Mouse (Mus musculus): ENCODE measurements at regions not wholly inside any gene's neighbourhood (a gene's known extent, or its start where the extent isn't known, plus 50 kb on each side); places are given as distances from the start of the nearest gene placed in this dataset.

DNA sequence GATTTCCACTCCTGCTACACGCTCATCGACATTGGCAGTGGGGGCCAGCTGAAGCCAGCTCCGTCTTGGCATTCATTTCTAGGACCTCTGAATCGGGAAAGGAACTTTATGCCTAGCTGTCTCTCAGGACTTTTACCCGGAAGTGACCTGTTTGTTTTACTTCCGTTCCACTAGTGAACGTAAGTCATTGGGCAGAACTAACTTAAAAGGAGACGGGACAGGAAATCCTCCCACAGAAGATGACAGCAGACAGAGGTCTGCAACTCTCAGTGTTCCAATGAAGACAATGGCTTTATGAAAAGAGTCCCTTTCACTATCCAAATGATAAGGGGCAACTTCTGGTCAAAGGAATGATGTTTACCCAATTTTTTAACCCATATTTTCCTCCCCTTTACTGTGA lies 155.5 kb downstream of the Sec61b start:
- no peak for DNase-seq

DNA sequence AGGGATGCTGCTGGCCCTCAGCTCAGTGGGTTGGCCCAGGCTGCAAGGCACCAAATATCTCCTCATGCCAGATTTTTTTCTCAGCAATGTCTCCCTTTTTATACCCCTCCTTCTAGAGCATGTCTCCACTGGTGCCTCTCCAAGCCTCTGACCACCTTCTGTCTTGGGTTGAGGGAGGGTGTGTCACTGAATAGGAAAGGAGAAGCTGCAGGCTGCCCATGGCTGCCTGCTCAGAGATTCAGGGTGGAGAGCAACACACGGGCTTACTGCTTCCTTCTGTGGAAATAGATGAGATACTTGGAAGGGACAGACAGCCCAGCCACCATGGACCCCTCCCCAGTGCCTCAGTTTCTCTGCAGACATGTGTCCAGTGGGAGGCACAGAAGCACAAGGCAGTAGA lies 156.0 kb downstream of the Sec61b start:
- DNase-seq: no peak

DNA sequence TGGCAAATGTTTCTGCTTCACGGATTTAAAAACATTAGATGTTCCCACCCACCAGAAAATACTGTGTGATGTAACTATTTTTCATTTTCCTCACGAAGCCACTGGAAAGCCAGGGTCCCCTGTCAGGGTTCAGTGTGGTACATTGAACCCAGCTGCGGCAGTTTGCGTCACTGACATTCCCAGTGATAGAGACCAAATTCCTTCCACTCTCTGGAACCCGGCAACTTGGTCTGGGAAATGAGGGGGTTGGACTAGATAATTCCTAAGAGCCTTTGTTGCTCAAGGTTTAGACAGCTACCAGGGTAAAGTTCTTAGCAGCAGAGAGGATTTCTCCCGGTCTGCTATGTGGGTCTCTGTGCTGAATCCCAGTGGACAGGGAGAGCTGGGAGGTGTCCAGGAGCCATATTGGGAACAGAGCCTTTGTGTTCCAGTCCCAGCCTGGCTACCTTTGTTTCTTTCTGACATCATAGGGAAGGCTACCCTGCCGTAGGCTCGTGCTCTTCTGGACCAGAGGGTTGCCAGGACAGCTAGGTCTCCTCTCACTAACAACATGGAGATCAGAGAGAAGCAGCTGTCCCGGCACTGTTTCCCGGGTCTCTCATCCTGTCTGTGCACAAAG lies 164.5 kb downstream of the Sec61b start:
- no peak for DNase-seq

DNA sequence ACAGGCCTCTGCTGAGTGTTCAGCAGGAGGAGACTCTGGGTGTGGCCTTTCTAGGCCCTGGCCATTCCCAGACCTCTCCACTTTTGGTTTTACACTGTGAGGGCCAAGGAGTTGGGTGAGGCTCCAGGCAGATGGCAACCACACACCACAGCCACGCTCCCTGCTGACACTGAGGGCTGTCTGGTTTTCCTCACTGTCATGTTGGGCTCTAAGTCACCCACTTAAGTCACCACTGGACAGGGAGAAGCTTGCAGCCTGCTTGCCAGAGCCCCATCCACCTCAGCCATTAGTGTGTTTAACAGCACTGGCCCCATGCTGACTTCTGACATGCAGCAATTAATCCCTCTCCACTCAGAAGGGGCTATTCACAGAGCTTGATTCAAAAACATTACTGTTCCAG lies 170.6 kb downstream of the Sec61b start:
- no peak for DNase-seq

DNA sequence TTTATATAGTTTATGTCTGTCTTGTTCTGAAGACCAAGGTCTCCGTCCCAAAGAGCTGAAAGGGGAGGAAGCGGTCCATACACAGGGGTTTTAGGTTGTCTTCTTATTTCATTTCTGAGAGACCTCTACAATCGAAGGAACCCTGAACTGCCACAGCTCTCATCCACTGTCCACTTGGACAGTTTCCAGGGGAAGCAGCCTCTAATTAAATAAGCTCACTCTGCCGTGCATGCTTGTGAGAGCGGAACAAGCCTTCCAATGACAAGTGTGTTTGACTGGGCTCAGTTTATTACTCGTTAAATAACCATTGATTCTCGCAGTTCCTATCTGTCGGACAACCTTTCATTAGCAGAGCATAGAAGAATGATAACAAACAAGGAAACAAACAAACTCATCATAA lies 174.2 kb downstream of the Sec61b start:
- DNase-seq: peak in 1 of 2 experiments; percentile 5

DNA sequence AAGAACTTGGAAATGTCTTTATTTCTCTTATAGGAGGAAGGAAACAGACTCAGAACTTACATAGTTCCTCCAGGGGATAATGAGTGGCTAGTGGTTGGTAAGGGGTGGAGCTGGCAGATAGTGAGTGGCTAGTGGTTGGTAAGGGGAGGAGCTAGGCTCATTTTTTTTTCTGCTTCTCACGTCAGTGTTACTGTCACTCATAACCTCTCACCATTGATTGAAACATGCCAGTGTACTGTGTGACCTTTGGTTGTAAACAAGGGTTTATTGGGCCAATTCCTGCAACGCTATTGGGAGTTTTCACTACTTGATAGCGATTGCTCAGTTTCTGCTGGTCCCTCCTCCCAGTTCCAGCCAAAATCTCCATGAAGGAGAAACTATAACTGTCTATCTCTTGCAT lies 175.5 kb downstream of the Sec61b start:
- DNase-seq: no peak

DNA sequence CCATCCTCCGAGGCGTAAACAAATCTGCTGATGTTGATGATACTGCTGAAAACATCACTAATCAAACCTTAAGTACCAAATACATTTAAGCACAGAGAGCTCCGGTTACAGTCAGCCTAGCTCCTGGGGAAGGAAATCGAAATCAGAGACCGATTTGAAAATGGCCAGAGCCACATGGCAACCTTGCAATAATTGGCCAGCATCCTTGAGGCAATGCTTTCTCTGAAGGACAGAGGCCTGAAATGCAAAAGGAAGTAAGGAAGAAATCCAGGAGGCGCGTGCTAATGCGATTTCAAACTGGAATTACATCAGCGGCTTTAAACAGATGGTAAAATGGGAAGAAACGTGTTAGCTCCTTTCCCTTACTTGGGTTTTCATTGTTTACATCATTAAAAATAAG lies 177.1 kb downstream of the Sec61b start:
- DNase-seq: no peak

DNA sequence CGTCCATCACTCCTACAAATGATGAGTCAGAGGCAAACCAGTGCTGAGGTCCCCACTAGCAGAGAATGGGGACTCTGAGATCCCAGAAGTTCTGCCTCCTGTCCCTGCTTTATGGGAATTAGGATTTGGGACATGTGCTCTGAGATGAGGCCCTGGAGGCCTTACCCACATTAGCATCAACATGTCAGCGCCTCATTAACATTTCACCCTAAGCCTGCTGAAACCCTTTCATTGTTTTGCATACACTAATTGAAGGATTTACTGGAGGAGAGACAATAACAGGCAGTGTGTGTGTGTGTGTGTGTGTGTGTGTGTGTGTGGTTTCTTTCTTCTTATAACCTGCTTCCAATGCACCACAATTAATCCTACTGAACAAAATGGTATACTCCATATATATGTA lies 178.7 kb downstream of the Sec61b start:
- DNase-seq: no peak

DNA sequence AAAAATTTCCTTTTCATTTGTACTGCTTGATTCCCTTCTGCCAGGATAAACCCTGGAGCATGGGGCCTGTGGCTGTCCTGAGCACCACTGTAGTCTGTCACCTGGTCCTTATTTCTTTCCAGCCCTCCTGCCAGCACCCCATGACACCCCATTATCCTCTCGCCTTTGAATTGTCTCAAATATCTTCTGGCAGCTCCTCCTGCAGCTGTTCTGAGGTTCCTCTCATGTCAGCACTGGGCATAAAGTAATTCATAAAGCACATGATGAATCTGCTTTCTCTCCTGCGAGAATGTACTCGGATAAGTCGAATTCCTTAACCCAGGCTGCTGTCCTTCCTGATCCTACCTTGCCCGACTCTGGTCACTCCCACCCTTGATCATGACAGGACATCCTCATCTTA lies 195.1 kb downstream of the Sec61b start:
- no peak for DNase-seq

DNA sequence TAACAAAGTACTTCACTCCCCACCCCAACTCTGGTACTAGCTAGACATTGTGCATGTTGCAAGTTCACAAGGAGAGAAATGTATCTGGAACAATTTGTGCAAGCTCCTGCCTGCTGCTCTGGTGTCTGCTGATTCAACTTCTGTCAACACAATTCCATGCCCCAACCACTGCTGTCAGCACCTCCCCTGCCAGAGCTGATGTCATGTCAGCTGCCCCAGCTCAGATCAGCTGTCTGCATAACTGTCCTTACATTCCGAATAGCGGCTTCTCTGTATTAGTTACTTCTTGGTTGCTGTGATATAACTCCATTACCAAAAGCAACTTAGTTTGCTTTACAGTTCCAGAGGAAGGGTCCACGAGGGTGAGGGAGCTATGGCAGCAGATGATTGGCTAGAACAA lies 196.0 kb downstream of the Sec61b start:
- no peak for DNase-seq

DNA sequence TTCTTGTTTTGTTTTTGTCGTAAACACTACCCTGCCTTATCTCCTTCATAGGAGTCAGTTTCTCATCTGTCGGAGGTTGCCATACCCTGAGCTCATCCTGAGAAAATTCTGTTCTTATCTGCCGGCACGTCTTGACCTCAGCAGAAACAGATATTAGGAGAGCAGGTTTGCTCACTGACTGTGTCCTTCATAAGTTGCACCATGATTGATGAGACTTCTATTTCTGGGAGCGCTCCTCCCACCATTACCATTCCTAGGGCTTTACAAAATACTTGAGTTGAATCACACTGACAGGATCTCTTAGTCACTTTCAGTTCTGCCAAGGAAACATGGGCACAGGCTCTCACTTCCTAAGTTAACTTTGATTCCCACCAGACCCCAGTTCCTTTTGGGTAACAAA lies 196.9 kb downstream of the Sec61b start:
- DNase-seq: no peak

DNA sequence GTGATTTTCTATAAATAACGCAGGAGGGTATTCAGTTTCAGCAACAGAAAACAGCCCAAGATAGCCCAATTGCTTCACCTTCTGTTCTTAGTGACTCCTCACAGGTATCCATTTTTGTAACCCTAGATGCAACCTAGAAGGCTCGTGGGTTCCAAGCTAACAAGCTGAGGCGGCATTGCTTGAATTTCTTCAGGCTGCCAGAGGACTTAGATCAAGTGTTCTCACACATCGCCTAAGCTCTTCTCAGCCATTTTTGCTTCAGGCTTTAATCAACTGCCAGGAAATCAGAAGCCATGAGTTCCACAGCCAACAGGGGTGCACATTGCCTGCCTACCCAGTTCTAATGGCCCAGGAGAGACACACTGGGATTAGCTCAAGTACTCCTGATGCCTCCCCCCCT lies 206.7 kb downstream of the Sec61b start:
- DNase-seq: no peak

DNA sequence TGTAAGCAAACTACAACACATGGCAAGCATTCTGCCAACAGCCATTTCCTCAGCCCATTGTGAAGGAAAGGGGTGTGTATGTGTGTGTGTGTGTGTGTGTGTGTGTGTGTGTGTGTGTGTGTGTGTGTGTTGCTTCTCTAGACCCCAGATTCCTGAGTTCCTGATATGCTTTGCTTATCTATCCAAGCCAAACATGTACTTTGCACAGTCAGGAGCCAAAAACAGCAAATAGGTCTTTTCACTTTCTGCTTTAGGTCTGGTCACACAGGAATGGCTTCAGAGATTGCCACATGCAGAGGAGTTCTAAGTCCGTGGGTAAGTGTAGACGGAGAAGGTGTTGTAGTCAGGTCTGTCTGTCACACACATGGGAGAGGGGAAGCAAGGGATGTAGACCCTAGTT lies 216.7 kb downstream of the Sec61b start:
- no peak for DNase-seq

DNA sequence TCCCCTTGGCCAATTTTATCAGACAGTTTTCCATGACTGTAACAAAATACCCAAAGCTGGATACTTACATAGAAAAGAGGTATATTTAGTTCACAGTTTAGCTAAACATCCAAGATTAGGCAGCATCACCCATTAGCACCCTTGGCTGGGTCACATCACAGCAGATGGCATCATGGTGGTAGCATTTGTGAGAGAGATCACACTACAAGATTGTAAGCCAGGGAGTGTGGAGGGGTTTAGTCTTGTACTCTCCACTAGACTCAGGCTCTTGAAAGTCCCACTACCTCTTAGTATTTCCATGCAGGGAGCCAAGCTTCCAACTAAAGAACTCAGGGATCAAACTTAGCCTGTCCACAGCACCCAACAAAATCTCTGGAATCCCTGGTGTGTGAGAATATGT lies 218.2 kb downstream of the Sec61b start:
- no peak for DNase-seq

DNA sequence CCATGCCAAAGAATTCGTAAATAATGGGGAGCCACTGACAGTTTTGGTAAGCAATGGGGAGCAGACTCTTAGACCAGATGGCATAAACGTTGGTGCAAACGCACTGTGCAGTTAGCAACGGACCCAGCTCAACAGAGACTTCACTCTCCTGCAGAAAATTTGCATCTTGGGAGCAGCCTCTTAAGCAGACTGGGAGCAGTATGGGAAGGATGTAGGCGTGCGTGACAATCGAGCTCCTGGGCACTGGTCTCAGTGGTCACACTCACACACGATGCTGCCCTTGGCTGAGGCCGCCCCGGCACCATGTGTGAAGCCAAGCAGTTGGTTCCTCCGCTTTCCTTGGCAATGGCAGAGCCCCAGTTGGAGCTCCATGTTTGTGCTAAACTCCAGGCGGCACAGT lies 218.8 kb downstream of the Sec61b start:
- DNase-seq: peak; percentile 44 to 52

DNA sequence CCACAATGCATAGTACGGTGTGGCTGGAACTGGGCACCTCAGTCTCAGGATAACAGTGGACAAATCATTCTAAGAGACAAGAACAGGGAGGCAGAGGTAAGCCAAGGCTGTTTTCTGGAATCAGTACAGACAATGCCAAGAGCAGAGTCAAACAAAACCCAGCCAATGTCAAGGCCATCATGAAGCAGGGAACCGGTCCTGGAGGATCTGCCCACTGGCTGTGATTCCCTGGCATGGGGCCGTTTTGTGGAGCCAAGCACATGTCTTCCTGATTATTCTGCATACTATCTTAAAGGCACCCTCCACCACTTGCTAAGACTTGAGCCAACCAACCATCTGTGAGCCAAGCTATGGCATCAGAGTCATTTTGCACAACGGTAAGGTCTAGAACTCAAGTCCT lies 222.6 kb downstream of the Sec61b start:
- DNase-seq: peak in 1 of 2 experiments; percentile 26

DNA sequence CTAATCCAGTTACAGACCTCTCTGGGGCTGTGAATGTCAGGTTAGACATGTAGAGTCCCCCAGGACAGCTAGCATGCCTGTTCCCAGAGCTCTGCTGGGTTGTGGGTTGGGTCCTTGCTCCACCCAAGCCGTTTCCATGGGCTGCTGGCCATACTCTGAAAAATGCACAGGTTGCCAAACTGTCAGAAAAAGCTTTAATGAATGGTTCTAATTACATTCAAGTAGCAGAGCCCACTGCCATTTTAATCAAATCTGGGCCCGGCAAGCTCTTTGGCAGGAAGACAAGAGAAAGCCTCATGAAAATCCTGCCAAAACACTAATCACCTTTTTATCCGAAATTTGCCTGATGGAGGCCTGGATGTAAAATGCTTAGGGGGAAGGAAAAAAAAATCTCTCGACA lies 224.1 kb downstream of the Sec61b start:
- peak; percentile 22 to 38 for DNase-seq

DNA sequence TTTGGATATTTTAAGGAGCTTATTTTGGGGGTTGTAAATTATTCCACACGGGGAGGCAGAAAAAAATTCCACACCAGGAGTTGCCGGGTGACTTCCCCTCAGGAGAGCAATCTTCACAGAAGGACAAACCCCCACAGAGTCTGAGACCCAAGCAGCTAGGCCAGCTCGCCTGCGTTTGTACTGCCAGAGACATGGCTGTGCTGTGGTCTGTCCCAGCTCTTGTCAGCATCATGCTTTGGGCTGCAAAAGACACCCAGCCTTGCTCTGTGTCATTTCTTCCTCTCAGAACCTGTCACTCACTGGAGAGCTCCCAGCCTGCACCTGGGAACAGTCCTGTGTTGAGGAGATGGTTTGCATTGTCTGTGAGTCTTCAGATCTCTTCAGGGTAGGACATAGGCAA lies 224.5 kb downstream of the Sec61b start:
- peak; percentile 20 to 24 for DNase-seq

DNA sequence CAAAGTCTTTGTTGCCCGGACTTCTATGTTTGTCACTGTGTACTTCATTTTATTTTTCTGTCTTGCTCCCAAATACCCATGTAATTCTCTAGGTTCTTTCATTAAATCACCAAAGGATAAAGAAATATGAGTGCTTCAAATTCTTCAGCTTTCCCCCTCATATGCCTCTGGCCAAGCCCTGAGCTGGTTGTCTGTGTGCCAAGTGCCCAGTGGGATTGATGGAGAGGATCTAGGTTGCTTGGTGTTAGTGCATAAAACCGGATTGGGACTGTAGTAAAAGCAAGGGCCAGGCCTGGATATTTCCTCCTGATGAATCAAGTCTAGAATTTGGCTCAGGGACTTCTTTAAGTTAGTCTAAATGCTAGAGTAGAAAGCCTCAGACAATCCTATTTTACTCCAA lies 229.0 kb downstream of the Sec61b start:
- peak; percentile 44 to 47 for DNase-seq

DNA sequence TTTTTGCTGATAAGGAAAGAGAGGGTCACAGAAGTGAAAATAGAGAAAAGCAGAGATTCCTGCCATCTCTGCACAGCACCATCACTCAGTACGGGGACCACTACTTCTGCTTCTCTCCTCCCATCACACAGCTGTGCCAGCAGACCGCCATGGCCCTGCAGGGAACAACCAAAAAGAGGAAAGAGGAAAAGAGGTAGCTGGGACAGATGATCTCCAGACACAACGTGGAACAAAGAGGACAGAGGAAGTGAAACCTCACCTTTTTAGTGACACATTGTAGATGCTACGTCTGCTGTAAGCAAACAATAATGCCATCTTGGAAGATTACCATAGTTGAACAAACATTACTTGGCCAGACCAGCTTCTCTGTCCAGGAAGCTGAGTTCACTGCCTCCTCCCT lies 230.1 kb downstream of the Sec61b start:
- no peak for DNase-seq

DNA sequence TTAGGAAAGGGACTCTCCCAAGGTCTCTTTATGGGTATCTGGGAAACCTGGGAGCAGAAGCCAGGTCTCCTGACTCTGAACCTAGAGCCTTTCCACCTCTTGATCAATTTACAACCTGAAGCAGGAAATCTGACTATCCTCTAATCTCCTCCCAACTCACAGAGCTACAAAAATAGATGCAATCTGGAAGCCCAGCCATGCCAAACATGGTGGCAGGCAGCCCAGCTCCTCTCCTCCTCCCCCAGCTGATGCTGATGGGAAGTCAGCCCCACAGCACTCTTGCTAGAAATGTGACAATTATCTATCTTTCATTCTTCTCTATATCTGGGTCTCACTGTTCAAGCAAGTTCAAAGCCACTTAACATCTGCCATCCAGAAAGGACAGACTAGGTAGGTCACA lies 233.5 kb downstream of the Sec61b start:
- DNase-seq: peak; percentile 89 to 93

DNA sequence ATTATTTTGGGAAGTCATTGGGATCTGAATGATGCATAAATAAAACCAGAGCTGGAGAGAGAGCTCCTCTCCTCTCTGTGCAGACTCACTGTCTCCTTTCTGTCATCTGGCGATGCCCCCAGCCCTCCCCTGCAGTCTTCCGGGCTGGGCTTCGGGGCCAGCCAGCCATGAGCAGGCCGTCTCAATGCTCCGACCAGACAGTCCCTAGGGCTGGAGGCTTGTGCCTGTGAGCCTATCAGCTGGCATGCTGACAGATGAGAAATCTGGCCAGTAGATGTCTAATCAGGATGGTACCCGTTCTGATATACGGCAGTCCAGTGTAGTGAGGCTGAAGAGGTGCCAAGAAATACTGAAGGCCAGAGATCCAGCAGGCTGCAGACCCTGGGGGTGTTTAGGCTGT lies 238.9 kb downstream of the Sec61b start:
- DNase-seq: no peak

DNA sequence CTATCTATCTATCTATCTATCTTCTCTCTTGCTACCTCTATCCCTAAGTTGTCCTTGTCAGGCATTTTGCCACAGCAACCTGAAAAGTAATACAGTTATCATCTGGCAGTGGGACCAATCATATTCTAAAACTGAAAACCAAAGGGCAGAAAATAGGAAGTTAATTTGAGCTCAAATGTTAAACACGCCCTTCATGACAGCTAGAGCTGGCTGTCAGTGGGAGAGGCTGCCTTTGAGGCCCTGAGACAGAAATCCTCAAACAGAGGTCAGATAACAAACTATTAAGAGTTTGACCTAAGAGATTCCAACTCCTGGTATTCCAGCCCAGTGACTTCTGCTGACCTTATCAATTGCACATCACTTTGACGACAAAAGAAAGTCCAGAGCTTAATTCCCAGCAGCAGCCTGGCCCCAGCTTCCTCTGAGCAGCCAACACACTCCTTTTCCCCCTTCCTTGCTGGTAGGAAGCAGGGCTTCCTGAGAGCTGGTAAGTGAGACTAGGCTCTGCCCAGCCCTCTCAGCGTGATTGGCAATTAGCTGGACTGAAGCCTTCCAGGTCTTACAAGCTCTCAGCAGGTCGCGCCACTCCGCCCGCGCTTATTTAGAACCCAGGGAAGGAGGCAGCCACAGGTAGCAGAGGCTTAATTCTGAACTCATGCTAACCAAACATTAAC lies 250.0 kb downstream of the Sec61b start:
- DNase-seq: peak; percentile 60

DNA sequence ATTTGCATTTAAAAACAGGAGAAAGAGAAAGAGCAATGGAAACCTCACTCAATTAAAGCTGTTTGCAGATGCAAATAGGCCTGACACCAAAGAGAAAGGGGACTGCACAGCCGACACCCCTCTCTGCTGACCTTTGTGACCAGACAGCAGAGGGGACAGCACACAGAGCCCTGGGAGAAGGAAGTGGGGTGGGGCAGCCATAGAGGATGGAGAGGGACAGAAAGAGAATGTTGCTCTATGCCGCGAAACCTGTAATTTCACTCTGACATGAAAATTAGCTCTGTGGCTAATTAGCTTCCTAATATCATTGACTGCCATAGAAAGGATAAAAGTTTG lies 250.5 kb downstream of the Sec61b start:
- DNase-seq: no peak

DNA sequence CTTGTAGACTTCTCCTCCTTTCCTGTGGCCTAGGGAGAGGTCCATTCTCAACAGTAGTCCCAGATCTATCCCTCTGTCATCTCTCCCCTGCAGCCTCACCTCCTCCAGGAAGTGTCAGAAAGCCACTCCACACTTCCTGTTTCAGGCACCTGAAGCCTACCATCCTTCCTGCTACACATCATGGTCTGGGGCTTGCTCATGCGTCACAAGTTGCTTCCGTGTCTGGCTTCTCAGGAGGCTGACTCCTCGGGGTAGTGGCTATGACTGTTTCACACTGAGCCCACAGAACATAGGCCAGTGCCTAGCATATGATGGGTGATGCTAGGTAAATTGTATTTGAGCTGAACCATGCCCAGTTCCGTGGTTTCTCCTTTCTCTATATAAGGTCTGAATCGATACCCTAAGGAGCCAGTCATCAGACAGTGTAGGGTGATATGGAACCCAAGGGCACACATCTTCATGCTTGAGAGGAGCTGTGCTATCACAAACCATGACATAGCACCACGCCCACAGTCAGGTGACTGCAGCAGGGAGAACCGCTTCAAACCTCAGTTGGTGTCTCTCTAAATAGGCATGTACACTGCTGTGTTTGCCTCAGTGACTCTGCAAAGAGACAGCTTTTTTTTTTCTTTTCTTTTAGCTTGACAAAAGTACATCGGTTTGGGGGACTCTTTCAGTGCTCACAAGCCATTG lies 272.2 kb downstream of the Sec61b start:
- DNase-seq: no peak

All from cerebellum, postnatal 36 days (tissue).